Mouse (Mus musculus) heart, embryonic 14.5 days (tissue): ENCODE measurements around the gene Hmox2. TPM values are rescaled to one million over a fixed set of nuclear protein-coding genes. Genes with fewer than 3 reads are reported as not detected.
A peak's percentile ranks its signal among the peaks of the same experiment; 100 is the strongest.
"Not testable (repeated sequence)": the region's sequence is repeated elsewhere in the genome, so short reads cannot be mapped to it uniquely, and the experiment has no call there.

Experiments used
- ATAC-seq: fragments of 200-750 bp; cut with Nextera tagmentation; 2 replicates; pipeline ENCODE4 v1.8.0; 2017; ENCODE audit warnings: low read depth, moderate TSS enrichment; ENCODE audit not compliant: insufficient number of reproducible peaks, insufficient read depth, low FRiP score
- H3K27ac ChIP-seq, 2 experiments: fragments of 200-500 bp in 1 of 2; fragments of 300-500 bp in 1 of 2; sonication (generic) in 1 of 2; replicated peaks in 1 of 2; 2 replicates each; pipeline ENCODE4 v1.5.1; 2012 to 2014; ENCODE audit warnings: low read depth in 2 of 2, low read length in 2 of 2, control low read depth in 1 of 2, mild to moderate bottlenecking in 1 of 2, mixed read lengths in 1 of 2; ENCODE audit not compliant: control insufficient read depth in 1 of 2, insufficient read depth in 1 of 2
- H3K27me3 ChIP-seq: fragments of 300-500 bp; sonication (generic); 2 replicates; pipeline ENCODE4 v1.6.1; 2014; ENCODE audit warnings: mild to moderate bottlenecking, low read length, control low read depth; ENCODE audit not compliant: control insufficient read depth, insufficient read depth
- H3K36me3 ChIP-seq: fragments of 300-500 bp; sonication (generic); 2 replicates; pipeline ENCODE4 v1.6.1; 2014; ENCODE audit warnings: mild to moderate bottlenecking, control low read depth, low read length, mixed read lengths; ENCODE audit not compliant: control insufficient read depth, insufficient read depth
- H3K4me1 ChIP-seq, 2 experiments: fragments of 200-500 bp in 1 of 2; fragments of 300-500 bp in 1 of 2; sonication (generic) in 1 of 2; 2 replicates each; pipeline ENCODE4 v1.6.1; 2012 to 2014; ENCODE audit warnings: low read length in 2 of 2, control low read depth in 1 of 2, mixed read lengths in 1 of 2; ENCODE audit not compliant: control insufficient read depth in 2 of 2, insufficient read depth in 2 of 2
- H3K4me2 ChIP-seq: fragments of 300-500 bp; sonication (generic); 2 replicates; pipeline ENCODE4 v1.6.1; 2014; ENCODE audit warnings: mild to moderate bottlenecking, low read length
- H3K4me3 ChIP-seq, 2 experiments: fragments of 200-500 bp in 1 of 2; fragments of 300-500 bp in 1 of 2; sonication (generic) in 1 of 2; 2 replicates each; pipeline ENCODE4 v1.5.1; 2012 to 2014; ENCODE audit warnings: low read length in 2 of 2, mild to moderate bottlenecking in 2 of 2, control low read depth in 1 of 2, low read depth in 1 of 2, moderate library complexity in 1 of 2; ENCODE audit not compliant: control insufficient read depth in 1 of 2, insufficient read depth in 1 of 2
- H3K9ac ChIP-seq: fragments of 300-500 bp; sonication (generic); 2 replicates; pipeline ENCODE4 v1.6.1; 2014; ENCODE audit warnings: mild to moderate bottlenecking, low read length
- H3K9me3 ChIP-seq: fragments of 300-500 bp; sonication (generic); 2 replicates; pipeline ENCODE4 v1.6.1; 2016; ENCODE audit warnings: low read length, control low read depth; ENCODE audit not compliant: control insufficient read depth
- WGBS: fragments of 180-500 bp; shearing (Covaris S2); extraction: QIAGEN DNeasy Blood & Tissue Kit; methylation state at CpG from one replicate; pipeline ENCODE4 v1.1.7; 2014; 5-methylcytosine and 5-hydroxymethylcytosine counted together
- polyA plus RNA-seq: library from polyadenylated mRNA; unstranded; fragments of >200 nt; fragmentation: Nextera tagmentation; extraction: Ambion mirVana; gene quantifications from 2 replicates; pipeline ENCODE4 v1.2.1, GENCODE M21; 2014

Hmox2 gene
- polyA plus RNA-seq, 1 experiment from 2014 or later, result 103 TPM

GRCm38 (mm10) chr16:4683581-4684456 lies 42.3 kb upstream of the Hmox2 start:
- Histone ChIP-seq H3K9ac (peak overlapping the region; percentile 96), H3K4me2 (peak overlapping the region; percentile 97), H3K4me3 (peak overlapping the region; percentile 70 to 98), H3K4me1 (peaks cover under 1 to 19% of the 10 kb centered on the region in 2 experiments; a peak in 3 of 4 replicates), H3K9me3 (no peaks in the 10 kb centered on the region), H3K36me3 (peaks cover 21% of the 10 kb centered on the region), H3K27me3 (no peaks in the 10 kb centered on the region), H3K27ac (peak overlapping the region; percentile 74 to 86)
- ATAC-seq, result peak; percentile 75
- WGBS, result under 1% methylated on average over 54 of the region's 54 CpGs

GRCm38 (mm10) chr16:4684457-4684791 lies 41.7 kb upstream of the Hmox2 start:
- Histone ChIP-seq H3K9ac (peak overlapping the region; percentile 96), H3K27me3 (no peaks in the 10 kb centered on the region), H3K27ac (peak overlapping the region in 1 of 2 experiments; percentile 86; a peak in 2 of 4 replicates), H3K36me3 (peaks cover 27% of the 10 kb centered on the region), H3K4me1 (peaks cover 0 to 17% of the 10 kb centered on the region in 2 experiments; a peak in 2 of 4 replicates), H3K9me3 (no peaks in the 10 kb centered on the region), H3K4me2 (peak overlapping the region; percentile 97), H3K4me3 (peak overlapping the region; percentile 70 to 98)
- no peak for ATAC-seq
- 2% methylated on average over 9 of the region's 9 CpGs for WGBS

- peaks cover 0 to 11% of the 10 kb centered on the region in 2 experiments; a peak in 2 of 4 replicates for H3K4me1 ChIP-seq
Measured at GRCm38 (mm10) chr16:4689371-4689770, 36.8 kb upstream of the Hmox2 start.

GRCm38 (mm10) chr16:4701211-4701610 lies 24.9 kb upstream of the Hmox2 start:
- Histone ChIP-seq H3K36me3 (peaks cover 99% of the 10 kb centered on the region), H3K9ac (no peak overlapping the region), H3K27me3 (no peaks in the 10 kb centered on the region), H3K4me2 (no peak overlapping the region), H3K9me3 (no peaks in the 10 kb centered on the region), H3K4me1 (no peaks in the 10 kb centered on the region), H3K27ac (no peak overlapping the region), H3K4me3 (no peak overlapping the region)
- 85% methylated on average over 3 of the region's 3 CpGs for WGBS
- ATAC-seq, result no peak

More at GRCm38 (mm10) chr16:4689371-4689770, 36.8 kb upstream of the Hmox2 start:
- not testable (repeated sequence) for H3K4me3 ChIP-seq, H3K27ac ChIP-seq, H3K9ac ChIP-seq, H3K27me3 ChIP-seq, ATAC-seq, H3K9me3 ChIP-seq, H3K4me2 ChIP-seq
- H3K36me3 ChIP-seq, result peaks cover 76% of the 10 kb centered on the region
- 99% methylated on average over 4 of the region's 4 CpGs for WGBS

GRCm38 (mm10) chr16:4702646-4703045 lies 23.5 kb upstream of the Hmox2 start:
- Histone ChIP-seq H3K9me3 (no peaks in the 10 kb centered on the region), H3K4me1 (no peaks in the 10 kb centered on the region), H3K4me3 (no peak overlapping the region), H3K4me2 (no peak overlapping the region), H3K27ac (no peak overlapping the region), H3K9ac (no peak overlapping the region), H3K36me3 (peaks cover 99% of the 10 kb centered on the region), H3K27me3 (no peaks in the 10 kb centered on the region)
- no peak for ATAC-seq
- 79% methylated on average over 1 of the region's 1 CpGs for WGBS

- H3K4me1 ChIP-seq, result no peaks in the 10 kb centered on the region
- 50% methylated on average over 4 of the region's 4 CpGs for WGBS
- no peaks in the 10 kb centered on the region for H3K9me3 ChIP-seq
- H3K27ac ChIP-seq, result no peak overlapping the region
- H3K27me3 ChIP-seq, result no peaks in the 10 kb centered on the region
- H3K4me3 ChIP-seq, result no peak overlapping the region
- no peak overlapping the region for H3K4me2 ChIP-seq
- no peak for ATAC-seq
- H3K36me3 ChIP-seq, result peaks cover 97% of the 10 kb centered on the region
- no peak overlapping the region for H3K9ac ChIP-seq
Measured at GRCm38 (mm10) chr16:4705541-4705940, 20.6 kb upstream of the Hmox2 start.

GRCm38 (mm10) chr16:4711173-4711572 lies 15.0 kb upstream of the Hmox2 start:
- H3K36me3 ChIP-seq, result peaks cover 81% of the 10 kb centered on the region
- no peaks in the 10 kb centered on the region for H3K4me1 ChIP-seq
- no peaks in the 10 kb centered on the region for H3K9me3 ChIP-seq
- no peak overlapping the region for H3K4me2 ChIP-seq
- H3K27me3 ChIP-seq, result no peaks in the 10 kb centered on the region
- H3K9ac ChIP-seq, result no peak overlapping the region
- no peak overlapping the region for H3K4me3 ChIP-seq
- ATAC-seq, result no peak
- H3K27ac ChIP-seq, result no peak overlapping the region
- 94% methylated on average over 4 of the region's 4 CpGs for WGBS
